Mouse (Mus musculus): ENCODE results near the gene Nme8.

Nme8 gene

GRCm38 (mm10) chr13:19595141-19595540 is 102.5 kb downstream of the Nme8 start:
- no peak for DNase-seq (ENCODE audit: low spot score in 2 of 2)

Measured in right cerebral cortex, postnatal 10 days (tissue).